Mouse (Mus musculus): ENCODE measurements around the gene Htra1. TPM values are rescaled to one million over a fixed set of nuclear protein-coding genes. Genes with fewer than 3 reads are reported as not detected.

Gene Htra1
- polyA plus RNA-seq, 1 experiment = 6.7 TPM

GRCm38 (mm10) chr7:130944766-130945475, 9.0 kb downstream of the Htra1 start:
- Histone ChIP-seq H3K27ac (ENCODE audit: control insufficient read depth, insufficient read depth, low read depth, low read length) (no peak overlapping the region), H3K27me3 (ENCODE audit: control insufficient read depth, insufficient read depth, low read length) (no peaks in the 10 kb centered on the region), H3K4me3 (ENCODE audit: control insufficient read depth, low read depth, low read length) (no peak overlapping the region), H3K36me3 (ENCODE audit: control insufficient read depth, insufficient read depth, low read length) (no peaks in the 10 kb centered on the region), H3K4me1 (ENCODE audit: control insufficient read depth, insufficient read depth, low read length) (no peaks in the 10 kb centered on the region)
- TF ChIP-seq POLR2A (IDR thresholded peaks at IDR 0.05; ENCODE audit: control insufficient read depth, low read depth, low read length) (no peak), CTCF (IDR thresholded peaks at IDR 0.05; ENCODE audit: control insufficient read depth, insufficient read depth, insufficient replicate concordance, low read depth, low read length) (no peak)

GRCm38 (mm10) chr7:130945730-130946129, 9.8 kb downstream of the Htra1 start:
- TF ChIP-seq CTCF (IDR thresholded peaks at IDR 0.05; ENCODE audit: control insufficient read depth, insufficient read depth, insufficient replicate concordance, low read depth, low read length) (no peak), POLR2A (IDR thresholded peaks at IDR 0.05; ENCODE audit: control insufficient read depth, low read depth, low read length) (no peak)
- H3K36me3 ChIP-seq (ENCODE audit: control insufficient read depth, insufficient read depth, low read length) = no peaks in the 10 kb centered on the region
- no peak overlapping the region for H3K27ac ChIP-seq (ENCODE audit: control insufficient read depth, insufficient read depth, low read depth, low read length)
- H3K4me3 ChIP-seq (ENCODE audit: control insufficient read depth, low read depth, low read length) = no peak overlapping the region
- H3K27me3 ChIP-seq (ENCODE audit: control insufficient read depth, insufficient read depth, low read length) = no peaks in the 10 kb centered on the region
- no peaks in the 10 kb centered on the region for H3K4me1 ChIP-seq (ENCODE audit: control insufficient read depth, insufficient read depth, low read length)

GRCm38 (mm10) chr7:130946303-130946702, 10.4 kb downstream of the Htra1 start:
- H3K27ac ChIP-seq (ENCODE audit: control insufficient read depth, insufficient read depth, low read depth, low read length) = no peak overlapping the region

GRCm38 (mm10) chr7:130948563-130949208, 12.8 kb downstream of the Htra1 start:
- TF ChIP-seq CTCF (IDR thresholded peaks at IDR 0.05; ENCODE audit: control insufficient read depth, insufficient read depth, insufficient replicate concordance, low read depth, low read length) (no peak), POLR2A (IDR thresholded peaks at IDR 0.05; ENCODE audit: control insufficient read depth, low read depth, low read length) (no peak)
- H3K4me3 ChIP-seq (ENCODE audit: control insufficient read depth, low read depth, low read length) = no peak overlapping the region
- H3K27ac ChIP-seq (ENCODE audit: control insufficient read depth, insufficient read depth, low read depth, low read length) = no peak overlapping the region
- H3K4me1 ChIP-seq (ENCODE audit: control insufficient read depth, insufficient read depth, low read length) = no peaks in the 10 kb centered on the region
- H3K36me3 ChIP-seq (ENCODE audit: control insufficient read depth, insufficient read depth, low read length) = no peaks in the 10 kb centered on the region
- H3K27me3 ChIP-seq (ENCODE audit: control insufficient read depth, insufficient read depth, low read length) = no peaks in the 10 kb centered on the region

More at GRCm38 (mm10) chr7:130946303-130946702, 10.4 kb downstream of the Htra1 start:
- H3K36me3 ChIP-seq (ENCODE audit: control insufficient read depth, insufficient read depth, low read length) = no peaks in the 10 kb centered on the region
- TF ChIP-seq POLR2A (IDR thresholded peaks at IDR 0.05; ENCODE audit: control insufficient read depth, low read depth, low read length) = no peak
- TF ChIP-seq CTCF (IDR thresholded peaks at IDR 0.05; ENCODE audit: control insufficient read depth, insufficient read depth, insufficient replicate concordance, low read depth, low read length) = no peak
- no peaks in the 10 kb centered on the region for H3K4me1 ChIP-seq (ENCODE audit: control insufficient read depth, insufficient read depth, low read length)
- no peaks in the 10 kb centered on the region for H3K27me3 ChIP-seq (ENCODE audit: control insufficient read depth, insufficient read depth, low read length)
- H3K4me3 ChIP-seq (ENCODE audit: control insufficient read depth, low read depth, low read length) = no peak overlapping the region

GRCm38 (mm10) chr7:130949331-130949751, 13.4 kb downstream of the Htra1 start:
- no peaks in the 10 kb centered on the region for H3K27me3 ChIP-seq (ENCODE audit: control insufficient read depth, insufficient read depth, low read length)
- no peaks in the 10 kb centered on the region for H3K36me3 ChIP-seq (ENCODE audit: control insufficient read depth, insufficient read depth, low read length)
- no peak overlapping the region for H3K4me3 ChIP-seq (ENCODE audit: control insufficient read depth, low read depth, low read length)
- TF ChIP-seq CTCF (IDR thresholded peaks at IDR 0.05; ENCODE audit: control insufficient read depth, insufficient read depth, insufficient replicate concordance, low read depth, low read length) (no peak), POLR2A (IDR thresholded peaks at IDR 0.05; ENCODE audit: control insufficient read depth, low read depth, low read length) (no peak)
- no peaks in the 10 kb centered on the region for H3K4me1 ChIP-seq (ENCODE audit: control insufficient read depth, insufficient read depth, low read length)
- no peak overlapping the region for H3K27ac ChIP-seq (ENCODE audit: control insufficient read depth, insufficient read depth, low read depth, low read length)

GRCm38 (mm10) chr7:130950482-130950881, 14.6 kb downstream of the Htra1 start:
- no peak for TF ChIP-seq CTCF (IDR thresholded peaks at IDR 0.05; ENCODE audit: control insufficient read depth, insufficient read depth, insufficient replicate concordance, low read depth, low read length)
- no peak for TF ChIP-seq POLR2A (IDR thresholded peaks at IDR 0.05; ENCODE audit: control insufficient read depth, low read depth, low read length)
- H3K36me3 ChIP-seq (ENCODE audit: control insufficient read depth, insufficient read depth, low read length) = no peaks in the 10 kb centered on the region
- H3K27ac ChIP-seq (ENCODE audit: control insufficient read depth, insufficient read depth, low read depth, low read length) = no peak overlapping the region
- H3K4me3 ChIP-seq (ENCODE audit: control insufficient read depth, low read depth, low read length) = no peak overlapping the region
- no peaks in the 10 kb centered on the region; the same call in 1 of the 2 replicates for H3K4me1 ChIP-seq (ENCODE audit: control insufficient read depth, insufficient read depth, low read length)
- no peaks in the 10 kb centered on the region for H3K27me3 ChIP-seq (ENCODE audit: control insufficient read depth, insufficient read depth, low read length)

GRCm38 (mm10) chr7:130951004-130951403, 15.1 kb downstream of the Htra1 start:
- H3K4me3 ChIP-seq (ENCODE audit: control insufficient read depth, low read depth, low read length) = no peak overlapping the region
- no peak overlapping the region for H3K27ac ChIP-seq (ENCODE audit: control insufficient read depth, insufficient read depth, low read depth, low read length)
- TF ChIP-seq CTCF (IDR thresholded peaks at IDR 0.05; ENCODE audit: control insufficient read depth, insufficient read depth, insufficient replicate concordance, low read depth, low read length) (no peak), POLR2A (IDR thresholded peaks at IDR 0.05; ENCODE audit: control insufficient read depth, low read depth, low read length) (no peak)

More at GRCm38 (mm10) chr7:130951004-130951403, 15.1 kb downstream of the Htra1 start:
- H3K4me1 ChIP-seq (ENCODE audit: control insufficient read depth, insufficient read depth, low read length) = no peaks in the 10 kb centered on the region; the same call in 1 of the 2 replicates
- H3K27me3 ChIP-seq (ENCODE audit: control insufficient read depth, insufficient read depth, low read length) = no peaks in the 10 kb centered on the region
- no peaks in the 10 kb centered on the region for H3K36me3 ChIP-seq (ENCODE audit: control insufficient read depth, insufficient read depth, low read length)
